Mouse (Mus musculus) hindbrain, embryonic 15.5 days (tissue): ENCODE measurements at regions not wholly inside any gene's neighbourhood (a gene's known extent, or its start where the extent isn't known, plus 50 kb on each side); places are given as distances from the start of the nearest gene placed in this dataset.

ENCODE experiments used
- ATAC-seq: fragments of 200-750 bp; cut with Nextera tagmentation; 2 replicates; pipeline ENCODE4 v1.8.0; 2017; ENCODE audit warnings: low read depth, moderate number of reproducible peaks, moderate TSS enrichment; ENCODE audit not compliant: low FRiP score
- H3K27ac ChIP-seq: fragments of 300-500 bp; sonication (generic); replicated peaks from 2 replicates; pipeline ENCODE4 v1.5.1; 2015; ENCODE audit warnings: mild to moderate bottlenecking, inconsistent platforms
- H3K27me3 ChIP-seq: fragments of 300-500 bp; sonication (generic); 2 replicates; pipeline ENCODE4 v1.6.1; 2015; ENCODE audit warnings: control low read depth, inconsistent platforms
- H3K36me3 ChIP-seq: fragments of 300-500 bp; sonication (generic); 2 replicates; pipeline ENCODE4 v1.6.1; 2015; ENCODE audit warnings: control low read depth, inconsistent platforms
- H3K4me1 ChIP-seq: fragments of 300-500 bp; sonication (generic); replicated peaks from 2 replicates; pipeline ENCODE4 v1.6.1; 2015; ENCODE audit warnings: control low read depth, inconsistent platforms
- H3K4me2 ChIP-seq: fragments of 300-500 bp; sonication (generic); 2 replicates; pipeline ENCODE4 v1.6.1; 2015; ENCODE audit warnings: moderate library complexity, mild to moderate bottlenecking, inconsistent platforms
- H3K4me3 ChIP-seq: fragments of 300-500 bp; sonication (generic); 2 replicates; pipeline ENCODE4 v1.5.1; 2015; ENCODE audit warnings: mild to moderate bottlenecking, inconsistent platforms
- H3K9ac ChIP-seq: fragments of 300-500 bp; sonication (generic); 2 replicates; pipeline ENCODE4 v1.6.1; 2015; ENCODE audit warnings: inconsistent platforms
- H3K9me3 ChIP-seq: fragments of 300-500 bp; sonication (generic); 2 replicates; pipeline ENCODE4 v1.6.1; 2016; ENCODE audit warnings: control low read depth, inconsistent platforms
- WGBS: fragments of 180-500 bp; shearing (Covaris S2); methylation state at CpG from one replicate; pipeline ENCODE4 v1.1.7; 2015; 5-methylcytosine and 5-hydroxymethylcytosine counted together

- H3K27me3 ChIP-seq = no peaks in the 10 kb centered on the region
- H3K4me1 ChIP-seq = peaks cover 13% of the 10 kb centered on the region
- H3K4me2 ChIP-seq = no peak overlapping the region
- WGBS = 72% methylated on average over 4 of the region's 4 CpGs
- ATAC-seq = 0 out of 2 replicates have a peak, but pooled peaks have one; percentile 17
- H3K9ac ChIP-seq = no peak overlapping the region
- H3K4me3 ChIP-seq = no peak overlapping the region
- no peak overlapping the region for H3K27ac ChIP-seq
- H3K9me3 ChIP-seq = no peaks in the 10 kb centered on the region
- no peaks in the 10 kb centered on the region for H3K36me3 ChIP-seq
These were observed 202.2 kb downstream of the Sipa1l2 start for GRCm38 (mm10) chr8:125367374-125367773.

- Histone ChIP-seq H3K36me3 (no peaks in the 10 kb centered on the region), H3K9ac (no peak overlapping the region), H3K4me3 (no peak overlapping the region), H3K4me1 (peaks cover 9% of the 10 kb centered on the region), H3K9me3 (no peaks in the 10 kb centered on the region), H3K27me3 (no peaks in the 10 kb centered on the region), H3K27ac (no peak overlapping the region), H3K4me2 (no peak overlapping the region)
- WGBS = 90% methylated on average over 5 of the region's 5 CpGs
- ATAC-seq = no peak
These were observed 204.6 kb downstream of the Sipa1l2 start for GRCm38 (mm10) chr8:125365004-125365403.

GRCm38 (mm10) chr8:125359456-125359855, 210.2 kb downstream of the Sipa1l2 start:
- H3K27ac ChIP-seq = no peak overlapping the region
- no peak overlapping the region for H3K4me3 ChIP-seq
- WGBS = 73% methylated on average over 2 of the region's 2 CpGs
- no peaks in the 10 kb centered on the region for H3K36me3 ChIP-seq
- no peak for ATAC-seq
- H3K9me3 ChIP-seq = no peaks in the 10 kb centered on the region
- peaks cover 15% of the 10 kb centered on the region for H3K4me1 ChIP-seq
- no peak overlapping the region for H3K9ac ChIP-seq
- no peak overlapping the region for H3K4me2 ChIP-seq
- peaks cover 3% of the 10 kb centered on the region; the same call in 1 of the 2 replicates for H3K27me3 ChIP-seq

- no peaks in the 10 kb centered on the region for H3K9me3 ChIP-seq
- 85% methylated on average over 3 of the region's 3 CpGs for WGBS
- H3K9ac ChIP-seq = no peak overlapping the region
- peaks cover 15% of the 10 kb centered on the region for H3K4me1 ChIP-seq
- H3K4me3 ChIP-seq = no peak overlapping the region
- H3K27ac ChIP-seq = no peak overlapping the region
- no peak overlapping the region for H3K4me2 ChIP-seq
- ATAC-seq = no peak
- peaks cover 3% of the 10 kb centered on the region; the same call in 1 of the 2 replicates for H3K27me3 ChIP-seq
- no peaks in the 10 kb centered on the region for H3K36me3 ChIP-seq
These were observed 211.8 kb downstream of the Sipa1l2 start for GRCm38 (mm10) chr8:125357759-125358158.

GRCm38 (mm10) chr8:125355059-125355509, 214.5 kb downstream of the Sipa1l2 start:
- ATAC-seq = 0 out of 2 replicates have a peak, but pooled peaks have one; percentile 23
- WGBS = 45% methylated on average over 7 of the region's 7 CpGs
- H3K4me1 ChIP-seq = peaks cover 15% of the 10 kb centered on the region
- no peaks in the 10 kb centered on the region for H3K9me3 ChIP-seq
- H3K27ac ChIP-seq = peak overlapping the region; percentile 17; the same call in 1 of the 2 replicates
- H3K4me2 ChIP-seq = no peak overlapping the region
- H3K36me3 ChIP-seq = no peaks in the 10 kb centered on the region
- no peak overlapping the region for H3K4me3 ChIP-seq
- peaks cover 3% of the 10 kb centered on the region; the same call in 1 of the 2 replicates for H3K27me3 ChIP-seq
- H3K9ac ChIP-seq = no peak overlapping the region

GRCm38 (mm10) chr8:125352276-125352675, 217.3 kb downstream of the Sipa1l2 start:
- no peak overlapping the region for H3K4me2 ChIP-seq
- WGBS = 38% methylated on average over 3 of the region's 3 CpGs
- no peak overlapping the region for H3K27ac ChIP-seq

GRCm38 (mm10) chr8:125351486-125352032, 218.0 kb downstream of the Sipa1l2 start:
- peaks cover 27% of the 10 kb centered on the region for H3K4me1 ChIP-seq
- H3K9me3 ChIP-seq = no peaks in the 10 kb centered on the region
- no peak for ATAC-seq
- no peak overlapping the region for H3K27ac ChIP-seq
- H3K27me3 ChIP-seq = no peaks in the 10 kb centered on the region; the same call in 1 of the 2 replicates
- H3K4me2 ChIP-seq = no peak overlapping the region
- no peak overlapping the region for H3K4me3 ChIP-seq
- H3K36me3 ChIP-seq = no peaks in the 10 kb centered on the region
- H3K9ac ChIP-seq = no peak overlapping the region
- 74% methylated on average over 8 of the region's 8 CpGs for WGBS

More at GRCm38 (mm10) chr8:125352276-125352675, 217.3 kb downstream of the Sipa1l2 start:
- Histone ChIP-seq H3K9ac (no peak overlapping the region), H3K9me3 (no peaks in the 10 kb centered on the region), H3K4me3 (no peak overlapping the region), H3K36me3 (no peaks in the 10 kb centered on the region), H3K4me1 (peaks cover 27% of the 10 kb centered on the region), H3K27me3 (peaks cover 3% of the 10 kb centered on the region; the same call in 1 of the 2 replicates)
- ATAC-seq = no peak

GRCm38 (mm10) chr8:125349290-125350025, 220.2 kb downstream of the Sipa1l2 start:
- H3K4me1 ChIP-seq = peaks cover 12% of the 10 kb centered on the region
- no peak overlapping the region for H3K9ac ChIP-seq
- WGBS = 19% methylated on average over 7 of the region's 7 CpGs
- H3K36me3 ChIP-seq = no peaks in the 10 kb centered on the region
- peak; percentile 92 for ATAC-seq
- H3K9me3 ChIP-seq = no peaks in the 10 kb centered on the region
- H3K4me3 ChIP-seq = no peak overlapping the region
- no peak overlapping the region; the same call in 1 of the 2 replicates for H3K27ac ChIP-seq
- no peaks in the 10 kb centered on the region; the same call in 1 of the 2 replicates for H3K27me3 ChIP-seq
- no peak overlapping the region for H3K4me2 ChIP-seq

GRCm38 (mm10) chr8:125346182-125346581, 223.4 kb downstream of the Sipa1l2 start:
- no peak overlapping the region for H3K9ac ChIP-seq
- WGBS = 80% methylated on average over 8 of the region's 8 CpGs
- H3K9me3 ChIP-seq = no peaks in the 10 kb centered on the region
- H3K27me3 ChIP-seq = peaks cover 3% of the 10 kb centered on the region; the same call in 1 of the 2 replicates
- no peak overlapping the region for H3K27ac ChIP-seq
- H3K4me2 ChIP-seq = no peak overlapping the region
- H3K36me3 ChIP-seq = no peaks in the 10 kb centered on the region
- ATAC-seq = no peak
- H3K4me3 ChIP-seq = no peak overlapping the region
- H3K4me1 ChIP-seq = peaks cover 21% of the 10 kb centered on the region

- WGBS = 85% methylated on average over 10 of the region's 10 CpGs
- Histone ChIP-seq H3K36me3 (no peaks in the 10 kb centered on the region), H3K4me3 (no peak overlapping the region), H3K9ac (no peak overlapping the region), H3K27ac (no peak overlapping the region), H3K27me3 (peaks cover 3% of the 10 kb centered on the region; the same call in 1 of the 2 replicates), H3K4me1 (peaks cover 21% of the 10 kb centered on the region), H3K4me2 (no peak overlapping the region), H3K9me3 (no peaks in the 10 kb centered on the region)
- ATAC-seq = no peak
These were observed 224.0 kb downstream of the Sipa1l2 start for GRCm38 (mm10) chr8:125345571-125345970.

GRCm38 (mm10) chr8:125343867-125344266, 225.7 kb downstream of the Sipa1l2 start:
- WGBS = 38% methylated on average over 9 of the region's 9 CpGs
- H3K4me3 ChIP-seq = no peak overlapping the region
- H3K27ac ChIP-seq = no peak overlapping the region
- peak; percentile 52 for ATAC-seq
- H3K9ac ChIP-seq = no peak overlapping the region
- no peaks in the 10 kb centered on the region for H3K36me3 ChIP-seq
- H3K9me3 ChIP-seq = no peaks in the 10 kb centered on the region
- H3K4me1 ChIP-seq = peaks cover 10% of the 10 kb centered on the region
- H3K27me3 ChIP-seq = 0 out of 2 replicates have a peak, but pooled peaks cover 8% of the 10 kb centered on the region
- no peak overlapping the region for H3K4me2 ChIP-seq

GRCm38 (mm10) chr8:125342521-125342920, 227.1 kb downstream of the Sipa1l2 start:
- ATAC-seq = no peak
- Histone ChIP-seq H3K27me3 (0 out of 2 replicates have a peak, but pooled peaks cover 8% of the 10 kb centered on the region), H3K4me1 (peaks cover 17% of the 10 kb centered on the region), H3K9me3 (no peaks in the 10 kb centered on the region), H3K27ac (no peak overlapping the region), H3K4me2 (no peak overlapping the region), H3K36me3 (no peaks in the 10 kb centered on the region), H3K9ac (no peak overlapping the region), H3K4me3 (no peak overlapping the region)
- 72% methylated on average over 9 of the region's 9 CpGs for WGBS
